Mouse (Mus musculus): ENCODE measurements around the gene Ampd2. TPM values are rescaled to one million over a fixed set of nuclear protein-coding genes. Genes with fewer than 3 reads are reported as not detected.

Gene Ampd2
- total and polyA plus RNA-seq, 2 experiments from 2014 or later = 58.8 to 79.8 TPM

- H3K4me2 ChIP-seq (ENCODE audit: low read depth, low read length, poor library complexity, severe bottlenecking) = no peak overlapping the region
- no peak overlapping the region for H3K4me3 ChIP-seq (ENCODE audit: low read depth, low read length)
- no peak overlapping the region for H3K9ac ChIP-seq (replicated peaks; ENCODE audit: low read length, poor library complexity, severe bottlenecking)
- no peak for DNase-seq (ENCODE audit: low spot score)
- H3K9me3 ChIP-seq (ENCODE audit: low read length) = no peaks in the 10 kb centered on the region
- 0 out of 2 replicates have a peak, but pooled peaks cover 5% of the 10 kb centered on the region for H3K4me1 ChIP-seq (ENCODE audit: insufficient read depth, low read length)
- no peak overlapping the region for H3K27ac ChIP-seq (ENCODE audit: low read depth, low read length)
- H3K27me3 ChIP-seq (ENCODE audit: insufficient read depth, low read length) = no peaks in the 10 kb centered on the region
- WGBS = 60% methylated on average over 2 of the region's 2 CpGs
- H3K36me3 ChIP-seq (ENCODE audit: insufficient read depth, low read length) = no peaks in the 10 kb centered on the region
- no peak for TF ChIP-seq CTCF (IDR thresholded peaks at IDR 0.05)
- no peak for ATAC-seq (ENCODE audit: low FRiP score)
Measured at GRCm38 (mm10) chr3:108089916-108090315, 3.5 kb upstream of the Ampd2 start.

GRCm38 (mm10) chr3:108088842-108089380, 2.5 kb upstream of the Ampd2 start:
- Histone ChIP-seq H3K9ac (replicated peaks; ENCODE audit: low read length, poor library complexity, severe bottlenecking) (no peak overlapping the region), H3K27ac (ENCODE audit: low read depth, low read length) (no peak overlapping the region), H3K9me3 (ENCODE audit: low read length) (no peaks in the 10 kb centered on the region), H3K4me2 (ENCODE audit: low read depth, low read length, poor library complexity, severe bottlenecking) (no peak overlapping the region), H3K36me3 (ENCODE audit: insufficient read depth, low read length) (no peaks in the 10 kb centered on the region), H3K27me3 (ENCODE audit: insufficient read depth, low read length) (no peaks in the 10 kb centered on the region), H3K4me3 (ENCODE audit: low read depth, low read length) (no peak overlapping the region), H3K4me1 (ENCODE audit: insufficient read depth, low read length) (peaks cover 14% of the 10 kb centered on the region; the same call in 1 of the 2 replicates)
- TF ChIP-seq CTCF (IDR thresholded peaks at IDR 0.05) = no peak
- no peak for DNase-seq (ENCODE audit: low spot score)
- 37% methylated on average over 5 of the region's 5 CpGs for WGBS
- no peak for ATAC-seq (ENCODE audit: low FRiP score)

DNA sequence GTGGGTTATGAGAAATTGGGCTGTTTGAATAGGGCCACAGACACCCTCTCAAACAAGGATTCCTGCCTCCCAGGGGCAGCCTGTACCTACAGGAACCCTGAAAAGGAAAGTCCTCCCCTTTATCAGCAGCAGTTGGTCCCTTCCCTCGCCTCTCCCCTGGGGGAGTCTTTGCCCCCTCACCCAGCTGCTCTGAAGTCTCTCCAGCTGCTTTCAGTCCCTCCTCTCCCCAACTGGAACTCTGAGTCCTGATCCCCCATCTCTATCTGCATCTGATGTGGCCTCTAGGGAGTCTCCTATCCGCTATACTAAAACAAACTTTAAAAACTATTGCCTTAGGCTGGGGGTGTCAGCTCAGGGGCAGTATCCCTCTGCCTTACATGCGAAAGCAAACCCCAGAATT, 878 bp upstream of the Ampd2 start:
- no peaks in the 10 kb centered on the region for H3K27me3 ChIP-seq (ENCODE audit: insufficient read depth, low read length)
- DNase-seq (ENCODE audit: low spot score) (no peak), ATAC-seq (ENCODE audit: low FRiP score) (no peak)
- peaks cover 24% of the 10 kb centered on the region; the same call in 1 of the 2 replicates for H3K4me1 ChIP-seq (ENCODE audit: insufficient read depth, low read length)
- WGBS = 84% methylated on average over 3 of the region's 3 CpGs
- no peak overlapping the region for H3K4me2 ChIP-seq (ENCODE audit: low read depth, low read length, poor library complexity, severe bottlenecking)
- no peak overlapping the region for H3K9ac ChIP-seq (replicated peaks; ENCODE audit: low read length, poor library complexity, severe bottlenecking)
- no peak for TF ChIP-seq CTCF (IDR thresholded peaks at IDR 0.05)
- H3K9me3 ChIP-seq (ENCODE audit: low read length) = no peaks in the 10 kb centered on the region
- H3K27ac ChIP-seq (ENCODE audit: low read depth, low read length) = no peak overlapping the region
- H3K36me3 ChIP-seq (ENCODE audit: insufficient read depth, low read length) = no peaks in the 10 kb centered on the region
- H3K4me3 ChIP-seq (ENCODE audit: low read depth, low read length) = no peak overlapping the region

- peak overlapping the region; percentile 65 for H3K4me3 ChIP-seq (ENCODE audit: low read depth, low read length)
- peak overlapping the region; percentile 72 for H3K9ac ChIP-seq (replicated peaks; ENCODE audit: low read length, poor library complexity, severe bottlenecking)
- H3K36me3 ChIP-seq (ENCODE audit: insufficient read depth, low read length) = peaks cover under 1% of the 10 kb centered on the region; the same call in 1 of the 2 replicates
- peak; percentile 66 for DNase-seq (ENCODE audit: low spot score)
- H3K27ac ChIP-seq (ENCODE audit: low read depth, low read length) = peak overlapping the region; percentile 72
- peak; percentile 61 for ATAC-seq (ENCODE audit: low FRiP score)
- no peaks in the 10 kb centered on the region for H3K27me3 ChIP-seq (ENCODE audit: insufficient read depth, low read length)
- no peaks in the 10 kb centered on the region for H3K9me3 ChIP-seq (ENCODE audit: low read length)
- under 1% methylated on average over 31 of the region's 31 CpGs for WGBS
- H3K4me1 ChIP-seq (ENCODE audit: insufficient read depth, low read length) = peaks cover 25% of the 10 kb centered on the region; the same call in 1 of the 2 replicates
- H3K4me2 ChIP-seq (ENCODE audit: low read depth, low read length, poor library complexity, severe bottlenecking) = peak overlapping the region; percentile 94
- no peak for TF ChIP-seq CTCF (IDR thresholded peaks at IDR 0.05)
Measured at GRCm38 (mm10) chr3:108085721-108086469, 556 bp downstream of the Ampd2 start.

DNA sequence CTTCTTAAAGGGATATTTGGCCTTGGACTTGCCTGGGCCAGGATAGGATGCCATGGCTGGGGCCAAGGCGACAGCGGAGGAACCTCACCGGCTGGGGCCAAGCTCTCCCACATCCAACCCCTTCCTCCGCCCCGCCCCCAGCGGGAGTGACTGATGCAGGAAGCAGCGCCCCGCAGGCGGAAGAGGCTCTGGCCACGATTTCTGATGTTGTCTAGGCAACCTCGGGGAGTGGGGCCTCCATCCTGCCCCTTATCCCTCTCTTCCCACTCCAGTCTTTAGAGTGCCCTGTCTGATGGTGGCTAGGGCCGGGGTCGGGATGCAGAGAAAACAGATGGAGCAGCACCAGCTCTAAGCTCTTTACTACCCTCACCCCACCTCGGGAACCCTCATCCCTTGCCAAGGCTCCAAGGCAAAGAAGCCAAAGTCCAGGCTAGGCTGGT, 1.1 kb downstream of the Ampd2 start:
- H3K4me1 ChIP-seq (ENCODE audit: insufficient read depth, low read length) = peaks cover 25% of the 10 kb centered on the region; the same call in 1 of the 2 replicates
- DNase-seq (ENCODE audit: low spot score) = peak; percentile 94
- 2% methylated on average over 12 of the region's 14 CpGs for WGBS
- H3K9ac ChIP-seq (replicated peaks; ENCODE audit: low read length, poor library complexity, severe bottlenecking) = peak overlapping the region; percentile 72
- H3K36me3 ChIP-seq (ENCODE audit: insufficient read depth, low read length) = peaks cover 3% of the 10 kb centered on the region; the same call in 1 of the 2 replicates
- peak overlapping the region; percentile 94 for H3K4me2 ChIP-seq (ENCODE audit: low read depth, low read length, poor library complexity, severe bottlenecking)
- peak; percentile 85 for ATAC-seq (ENCODE audit: low FRiP score)
- H3K27ac ChIP-seq (ENCODE audit: low read depth, low read length) = peak overlapping the region; percentile 72
- TF ChIP-seq CTCF (IDR thresholded peaks at IDR 0.05) = peak; percentile 59
- no peaks in the 10 kb centered on the region for H3K9me3 ChIP-seq (ENCODE audit: low read length)
- H3K27me3 ChIP-seq (ENCODE audit: insufficient read depth, low read length) = no peaks in the 10 kb centered on the region
- H3K4me3 ChIP-seq (ENCODE audit: low read depth, low read length) = peak overlapping the region; percentile 65

DNA sequence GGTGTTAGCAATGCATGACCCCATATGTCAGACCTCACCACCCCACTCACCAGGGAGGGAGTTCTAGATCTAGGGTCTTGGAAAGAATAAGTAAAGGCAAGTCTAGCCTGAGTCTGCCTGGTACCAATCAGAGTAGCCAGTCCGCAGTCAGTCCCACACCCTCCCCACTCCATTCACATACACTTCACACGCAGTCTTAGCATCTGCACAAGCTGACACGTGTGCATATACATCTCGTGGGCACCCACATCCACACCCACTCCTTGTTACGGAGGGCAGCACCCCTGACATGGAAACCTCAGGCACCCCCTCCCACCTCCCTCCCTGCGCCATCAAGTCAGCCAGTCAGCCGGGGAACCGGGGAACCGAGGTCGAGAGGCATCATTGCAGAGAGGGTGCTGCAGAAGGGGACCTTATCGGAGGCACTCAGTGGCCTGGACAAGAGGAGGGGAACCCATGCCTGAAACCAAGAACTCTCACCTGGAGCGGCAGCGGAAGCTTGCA, 1.6 kb downstream of the Ampd2 start:
- 10% methylated on average over 13 of the region's 13 CpGs for WGBS
- Histone ChIP-seq H3K9me3 (ENCODE audit: low read length) (no peaks in the 10 kb centered on the region), H3K4me3 (ENCODE audit: low read depth, low read length) (peak overlapping the region; percentile 65), H3K36me3 (ENCODE audit: insufficient read depth, low read length) (peaks cover 3% of the 10 kb centered on the region), H3K9ac (replicated peaks; ENCODE audit: low read length, poor library complexity, severe bottlenecking) (peak overlapping the region; percentile 72), H3K27me3 (ENCODE audit: insufficient read depth, low read length) (no peaks in the 10 kb centered on the region), H3K27ac (ENCODE audit: low read depth, low read length) (peak overlapping the region; percentile 72), H3K4me1 (ENCODE audit: insufficient read depth, low read length) (peaks cover 25% of the 10 kb centered on the region; the same call in 1 of the 2 replicates), H3K4me2 (ENCODE audit: low read depth, low read length, poor library complexity, severe bottlenecking) (peak overlapping the region; percentile 94)
- ATAC-seq (ENCODE audit: low FRiP score) (peak; percentile 45), DNase-seq (ENCODE audit: low spot score) (no peak)
- TF ChIP-seq CTCF (IDR thresholded peaks at IDR 0.05) = no peak

All from midbrain, postnatal 0 days (tissue).